Mouse (Mus musculus): ENCODE measurements at regions not wholly inside any gene's neighbourhood (a gene's known extent, or its start where the extent isn't known, plus 50 kb on each side); places are given as distances from the start of the nearest gene placed in this dataset.

GRCm38 (mm10) chr12:56003561-56003960 lies 167.4 kb downstream of the Brms1l start:
- no peaks in the 10 kb centered on the region for H3K9me3 ChIP-seq (replicated peaks; ENCODE audit: low read length)
- H3K4me2 ChIP-seq (ENCODE audit: insufficient read depth, low read depth, poor library complexity, severe bottlenecking), result no peak overlapping the region
- dilution Hi-C loops (cut with MboI; ENCODE audit: extremely low pct_ligation_motif_present, extremely low pct_unique_long_range_greater_than_20kb, low sequenced_read_pairs) (no loop called here), in situ Hi-C loops (cut with MboI; ENCODE audit: low pct_ligation_motif_present, low pct_unique_long_range_greater_than_20kb, low sequenced_read_pairs) (no loop called here)
- no peak overlapping the region for H3K4me3 ChIP-seq (replicated peaks in 1 of 3; ENCODE audit: low read depth in 2 of 3, low read length in 2 of 3, poor library complexity in 1 of 3)
- H3K9ac ChIP-seq (ENCODE audit: insufficient read depth, low read depth), result no peak overlapping the region
- H3K27me3 ChIP-seq (replicated peaks), result no peaks in the 10 kb centered on the region
- TF ChIP-seq E2F4 (IDR thresholded peaks at IDR 0.05; ENCODE audit: insufficient replicate concordance, low read depth, low read length) (no peak), POLR2AphosphoS2 (IDR thresholded peaks at IDR 0.05; ENCODE audit: low read depth, low read length) (no peak), CTCF (conservative IDR thresholded peaks at IDR 0.05 in 1 of 2, IDR thresholded peaks at IDR 0.05 in 1 of 2; ENCODE audit: low read depth in 2 of 2, low read length in 2 of 2) (no peak), MYC (IDR thresholded peaks at IDR 0.05; ENCODE audit: low read depth, low read length) (no peak), RAD21 (IDR thresholded peaks at IDR 0.05; ENCODE audit: low read depth, low read length) (no peak), MEF2A (IDR thresholded peaks at IDR 0.05; ENCODE audit: borderline replicate concordance, low read depth, low read length) (no peak), IRF4 (IDR thresholded peaks at IDR 0.05; ENCODE audit: low read depth, low read length) (no peak), CHD1 (IDR thresholded peaks at IDR 0.05; ENCODE audit: low read depth, low read length) (no peak), MAZ (IDR thresholded peaks at IDR 0.05; ENCODE audit: low read depth, low read length) (no peak), BHLHE40 (IDR thresholded peaks at IDR 0.05; ENCODE audit: low read depth, low read length) (no peak), KAT2A (IDR thresholded peaks at IDR 0.05; ENCODE audit: insufficient replicate concordance, low read length) (no peak), CHD2 (IDR thresholded peaks at IDR 0.05; ENCODE audit: low read length) (no peak), MXI1 (IDR thresholded peaks at IDR 0.05; ENCODE audit: low read depth, low read length) (no peak), ETS1 (conservative IDR thresholded peaks at IDR 0.05; ENCODE audit: low read depth, low read length) (no peak), NELFE (IDR thresholded peaks at IDR 0.05; ENCODE audit: low read depth, low read length) (no peak)
- H3K79me2 ChIP-seq (replicated peaks; ENCODE audit: control insufficient read depth, extremely low read depth, insufficient read depth, poor library complexity, severe bottlenecking), result no peaks in the 10 kb centered on the region
- H3K4me1 ChIP-seq (ENCODE audit: control insufficient read depth in 1 of 2, insufficient read depth in 2 of 2), result peaks cover 0 to 2% of the 10 kb centered on the region in 2 experiments; a peak in 1 of 4 replicates
- no peak overlapping the region for H3K27ac ChIP-seq (ENCODE audit: insufficient read depth, low read depth)
- DNase-seq (ENCODE audit: extremely low read depth), result no peak
- no peaks in the 10 kb centered on the region for H3K36me3 ChIP-seq (replicated peaks in 1 of 2; ENCODE audit: control insufficient read depth in 1 of 2, insufficient read depth in 1 of 2, low read length in 1 of 2)

GRCm38 (mm10) chr12:55996585-55997377 lies 160.7 kb downstream of the Brms1l start:
- Histone ChIP-seq H3K4me2 (ENCODE audit: insufficient read depth, low read depth, poor library complexity, severe bottlenecking) (no peak overlapping the region), H3K79me2 (replicated peaks; ENCODE audit: control insufficient read depth, extremely low read depth, insufficient read depth, poor library complexity, severe bottlenecking) (no peaks in the 10 kb centered on the region), H3K9ac (ENCODE audit: insufficient read depth, low read depth) (no peak overlapping the region), H3K9me3 (replicated peaks; ENCODE audit: low read length) (no peaks in the 10 kb centered on the region), H3K27ac (ENCODE audit: insufficient read depth, low read depth) (no peak overlapping the region), H3K4me3 (replicated peaks in 1 of 3; ENCODE audit: low read depth in 2 of 3, low read length in 2 of 3, poor library complexity in 1 of 3) (no peak overlapping the region), H3K4me1 (ENCODE audit: control insufficient read depth in 1 of 2, insufficient read depth in 2 of 2) (peaks cover 0 to 11% of the 10 kb centered on the region in 2 experiments; a peak in 2 of 4 replicates), H3K27me3 (replicated peaks) (no peaks in the 10 kb centered on the region), H3K36me3 (replicated peaks in 1 of 2; ENCODE audit: control insufficient read depth in 1 of 2, insufficient read depth in 1 of 2, low read length in 1 of 2) (no peaks in the 10 kb centered on the region)
- DNase-seq (ENCODE audit: extremely low read depth), result no peak
- TF ChIP-seq JUND (conservative IDR thresholded peaks at IDR 0.05; ENCODE audit: low read depth, low read length) (no peak), GABPA (IDR thresholded peaks at IDR 0.05; ENCODE audit: insufficient replicate concordance, low read depth, low read length) (no peak), RCOR1 (conservative IDR thresholded peaks at IDR 0.05; ENCODE audit: low read depth, low read length) (no peak), ZMIZ1 (IDR thresholded peaks at IDR 0.05; ENCODE audit: low read depth, low read length) (no peak), MAX (IDR thresholded peaks at IDR 0.05; ENCODE audit: low read length) (no peak), CHD2 (IDR thresholded peaks at IDR 0.05; ENCODE audit: low read length) (no peak), MYC (IDR thresholded peaks at IDR 0.05; ENCODE audit: low read depth, low read length) (no peak), RAD21 (IDR thresholded peaks at IDR 0.05; ENCODE audit: low read depth, low read length) (no peak), MEF2A (IDR thresholded peaks at IDR 0.05; ENCODE audit: borderline replicate concordance, low read depth, low read length) (no peak), ZKSCAN1 (IDR thresholded peaks at IDR 0.05; ENCODE audit: borderline replicate concordance, low read depth, low read length) (no peak), ZC3H11A (IDR thresholded peaks at IDR 0.05; ENCODE audit: low read depth, low read length) (no peak), USF2 (conservative IDR thresholded peaks at IDR 0.05; ENCODE audit: low read depth, low read length) (no peak), SMC3 (IDR thresholded peaks at IDR 0.05; ENCODE audit: low read depth, low read length) (no peak), BHLHE40 (IDR thresholded peaks at IDR 0.05; ENCODE audit: low read depth, low read length) (no peak), POLR2AphosphoS2 (IDR thresholded peaks at IDR 0.05; ENCODE audit: low read depth, low read length) (no peak), TBP (conservative IDR thresholded peaks at IDR 0.05; ENCODE audit: low read depth, low read length) (no peak)
- in situ Hi-C loops (cut with MboI; ENCODE audit: low pct_ligation_motif_present, low pct_unique_long_range_greater_than_20kb, low sequenced_read_pairs), result no loop called here
- dilution Hi-C loops (cut with MboI; ENCODE audit: extremely low pct_ligation_motif_present, extremely low pct_unique_long_range_greater_than_20kb, low sequenced_read_pairs), result no loop called here

Data from CH12.LX (cell line).